Mouse (Mus musculus) limb, embryonic 10.5 days (tissue): ENCODE results near the gene Ifnab. TPM values are rescaled to one million over a fixed set of nuclear protein-coding genes. Genes with fewer than 3 reads are reported as not detected.
A peak's percentile ranks its signal among the peaks of the same experiment; 100 is the strongest.

Experiments used
- DNase-seq: peaks from one replicate; pipeline ENCODE4 v3.0.0-alpha.2; 2017; ENCODE audit warnings: low spot score
- H3K27ac ChIP-seq: fragments of 300-500 bp; sonication (generic); 2 replicates; pipeline ENCODE4 v1.5.1; 2016; ENCODE audit warnings: mild to moderate bottlenecking
- H3K27me3 ChIP-seq: fragments of 300-500 bp; sonication (generic); 2 replicates; pipeline ENCODE4 v1.6.1; 2016; ENCODE audit warnings: low read depth, mild to moderate bottlenecking; ENCODE audit not compliant: poor library complexity, severe bottlenecking
- H3K36me3 ChIP-seq: fragments of 300-500 bp; sonication (generic); 2 replicates; pipeline ENCODE4 v1.6.1; 2016; ENCODE audit warnings: mild to moderate bottlenecking, moderate library complexity
- H3K4me1 ChIP-seq: fragments of 300-500 bp; sonication (generic); 2 replicates; pipeline ENCODE4 v1.6.1; 2016
- H3K4me3 ChIP-seq: fragments of 300-500 bp; sonication (generic); 2 replicates; pipeline ENCODE4 v1.5.1; 2016; ENCODE audit warnings: mild to moderate bottlenecking, moderate library complexity
- H3K9me3 ChIP-seq: fragments of 300-500 bp; sonication (generic); replicated peaks from 2 replicates; pipeline ENCODE4 v1.6.1; 2016; ENCODE audit warnings: mild to moderate bottlenecking
- WGBS: fragments of 180-500 bp; shearing (Covaris S2); methylation state at CpG from one replicate; pipeline ENCODE4 v1.1.7; 2016; 5-methylcytosine and 5-hydroxymethylcytosine counted together
- polyA plus RNA-seq: library from polyadenylated mRNA; unstranded; fragments of >200 nt; fragmentation: Nextera tagmentation; extraction: Ambion mirVana; gene quantifications from 2 replicates; pipeline ENCODE4 v1.2.1, GENCODE M21; 2016

Ifnab gene
- polyA plus RNA-seq, 1 experiment from 2014 or later: not detected

- DNase-seq: no peak
- Histone ChIP-seq H3K9me3 (no peaks in the 10 kb centered on the region), H3K27ac (no peak overlapping the region), H3K27me3 (no peaks in the 10 kb centered on the region), H3K4me1 (peaks cover 3% of the 10 kb centered on the region), H3K36me3 (no peaks in the 10 kb centered on the region), H3K4me3 (no peak overlapping the region)
- 86% methylated on average over 5 of the region's 5 CpGs for WGBS
Measured at GRCm38 (mm10) chr4:88698781-88699180, 7.6 kb upstream of the Ifnab start.

- Histone ChIP-seq H3K27ac (no peak overlapping the region), H3K4me1 (peaks cover 3% of the 10 kb centered on the region), H3K27me3 (no peaks in the 10 kb centered on the region), H3K36me3 (no peaks in the 10 kb centered on the region), H3K9me3 (no peaks in the 10 kb centered on the region), H3K4me3 (no peak overlapping the region)
- no peak for DNase-seq
- 85% methylated on average over 4 of the region's 4 CpGs for WGBS
Measured at GRCm38 (mm10) chr4:88697753-88698152, 6.6 kb upstream of the Ifnab start.

GRCm38 (mm10) chr4:88697108-88697507 is 5.9 kb upstream of the Ifnab start:
- Histone ChIP-seq H3K4me3 (no peak overlapping the region), H3K27ac (no peak overlapping the region), H3K9me3 (no peaks in the 10 kb centered on the region), H3K27me3 (no peaks in the 10 kb centered on the region), H3K4me1 (peaks cover 3% of the 10 kb centered on the region), H3K36me3 (no peaks in the 10 kb centered on the region)
- DNase-seq: no peak
- 59% methylated on average over 6 of the region's 6 CpGs for WGBS

GRCm38 (mm10) chr4:88696237-88696884 is 5.2 kb upstream of the Ifnab start:
- H3K4me1 ChIP-seq: peaks cover 3% of the 10 kb centered on the region
- no peak overlapping the region for H3K27ac ChIP-seq
- DNase-seq: peak; percentile 86
- H3K27me3 ChIP-seq: no peaks in the 10 kb centered on the region
- 23% methylated on average over 3 of the region's 3 CpGs for WGBS
- H3K36me3 ChIP-seq: no peaks in the 10 kb centered on the region
- H3K9me3 ChIP-seq: no peaks in the 10 kb centered on the region
- no peak overlapping the region for H3K4me3 ChIP-seq

- H3K27ac ChIP-seq: no peak overlapping the region
- H3K36me3 ChIP-seq: no peaks in the 10 kb centered on the region
- no peaks in the 10 kb centered on the region for H3K4me1 ChIP-seq
- no peak overlapping the region for H3K4me3 ChIP-seq
- no peaks in the 10 kb centered on the region for H3K27me3 ChIP-seq
- WGBS: 89% methylated on average over 2 of the region's 2 CpGs
- DNase-seq: no peak
- H3K9me3 ChIP-seq: no peaks in the 10 kb centered on the region
Measured at GRCm38 (mm10) chr4:88693392-88693791, 2.2 kb upstream of the Ifnab start.

GRCm38 (mm10) chr4:88692537-88692936 is 1.4 kb upstream of the Ifnab start:
- Histone ChIP-seq H3K27ac (no peak overlapping the region), H3K4me1 (no peaks in the 10 kb centered on the region), H3K9me3 (no peaks in the 10 kb centered on the region), H3K4me3 (no peak overlapping the region), H3K36me3 (no peaks in the 10 kb centered on the region), H3K27me3 (no peaks in the 10 kb centered on the region)
- no peak for DNase-seq
- WGBS: 95% methylated on average over 1 of the region's 1 CpGs

- no peak for DNase-seq
- H3K27me3 ChIP-seq: no peaks in the 10 kb centered on the region
- H3K9me3 ChIP-seq: no peaks in the 10 kb centered on the region
- no peak within 1 kb of the TSS for H3K27ac ChIP-seq
- 86% methylated on average over 1 of the region's 1 CpGs for WGBS
- H3K4me1 ChIP-seq: no peaks in the 10 kb centered on the region
- no peaks in the 10 kb centered on the region for H3K36me3 ChIP-seq
- no peak within 1 kb of the TSS for H3K4me3 ChIP-seq
Measured at GRCm38 (mm10) chr4:88683812-88684211, 7.3 kb downstream of the Ifnab start, which contains the start of gene Ifna2. TSS of gene Ifna2 (minus strand) at chr4:88683912.

- Histone ChIP-seq H3K27me3 (no peaks in the 10 kb centered on the region), H3K4me1 (no peaks in the 10 kb centered on the region), H3K36me3 (no peaks in the 10 kb centered on the region), H3K4me3 (no peak overlapping the region), H3K9me3 (no peaks in the 10 kb centered on the region), H3K27ac (no peak overlapping the region)
- DNase-seq: no peak
- WGBS: 83% methylated on average over 3 of the region's 3 CpGs
Measured at GRCm38 (mm10) chr4:88681353-88681752, 9.8 kb downstream of the Ifnab start.

- Histone ChIP-seq H3K36me3 (no peaks in the 10 kb centered on the region), H3K4me1 (no peaks in the 10 kb centered on the region), H3K27ac (no peak overlapping the region), H3K27me3 (no peaks in the 10 kb centered on the region), H3K9me3 (no peaks in the 10 kb centered on the region), H3K4me3 (no peak overlapping the region)
- DNase-seq: no peak
- 59% methylated on average over 8 of the region's 8 CpGs for WGBS
Measured at GRCm38 (mm10) chr4:88680362-88680761, 10.8 kb downstream of the Ifnab start.

GRCm38 (mm10) chr4:88676824-88677223 is 14.3 kb downstream of the Ifnab start, which contains the start of gene Ifna16:
TSS of gene Ifna16 (minus strand) at chr4:88676924.
- DNase-seq: no peak
- 90% methylated on average over 1 of the region's 1 CpGs for WGBS
- Histone ChIP-seq H3K9me3 (no peaks in the 10 kb centered on the region), H3K4me1 (no peaks in the 10 kb centered on the region), H3K27me3 (no peaks in the 10 kb centered on the region), H3K27ac (no peak within 1 kb of the TSS), H3K36me3 (no peaks in the 10 kb centered on the region), H3K4me3 (no peak within 1 kb of the TSS)

- no peaks in the 10 kb centered on the region for H3K9me3 ChIP-seq
- H3K27ac ChIP-seq: no peak overlapping the region
- DNase-seq: no peak
- no peak overlapping the region for H3K4me3 ChIP-seq
- no peaks in the 10 kb centered on the region for H3K4me1 ChIP-seq
- 50% methylated on average over 1 of the region's 1 CpGs for WGBS
- no peaks in the 10 kb centered on the region for H3K27me3 ChIP-seq
- H3K36me3 ChIP-seq: no peaks in the 10 kb centered on the region
Measured at GRCm38 (mm10) chr4:88655461-88655860, 35.7 kb downstream of the Ifnab start.

GRCm38 (mm10) chr4:88653644-88654043 is 37.5 kb downstream of the Ifnab start:
- H3K4me3 ChIP-seq: no peak overlapping the region
- no peaks in the 10 kb centered on the region for H3K4me1 ChIP-seq
- H3K27ac ChIP-seq: no peak overlapping the region
- H3K36me3 ChIP-seq: no peaks in the 10 kb centered on the region
- no peaks in the 10 kb centered on the region for H3K27me3 ChIP-seq
- H3K9me3 ChIP-seq: no peaks in the 10 kb centered on the region
- DNase-seq: no peak
- WGBS: 84% methylated on average over 3 of the region's 3 CpGs

GRCm38 (mm10) chr4:88644359-88644758 is 46.8 kb downstream of the Ifnab start, which contains the start of gene Ifna13:
TSS of gene Ifna13 (minus strand) at chr4:88644459.
- no peaks in the 10 kb centered on the region for H3K9me3 ChIP-seq
- H3K27me3 ChIP-seq: no peaks in the 10 kb centered on the region
- no peak for DNase-seq
- H3K27ac ChIP-seq: no peak within 1 kb of the TSS
- H3K4me3 ChIP-seq: no peak within 1 kb of the TSS
- 69% methylated on average over 2 of the region's 2 CpGs for WGBS
- no peaks in the 10 kb centered on the region for H3K4me1 ChIP-seq
- no peaks in the 10 kb centered on the region for H3K36me3 ChIP-seq

GRCm38 (mm10) chr4:88642526-88642925 is 48.6 kb downstream of the Ifnab start:
- 44% methylated on average over 2 of the region's 2 CpGs for WGBS
- no peak overlapping the region for H3K4me3 ChIP-seq
- no peak for DNase-seq

More at GRCm38 (mm10) chr4:88642526-88642925, 48.6 kb downstream of the Ifnab start:
- Histone ChIP-seq H3K27me3 (no peaks in the 10 kb centered on the region), H3K36me3 (no peaks in the 10 kb centered on the region), H3K4me1 (no peaks in the 10 kb centered on the region), H3K9me3 (no peaks in the 10 kb centered on the region), H3K27ac (no peak overlapping the region)
